Mouse (Mus musculus) stomach, postnatal 0 days (tissue): ENCODE measurements at regions not wholly inside any gene's neighbourhood (a gene's known extent, or its start where the extent isn't known, plus 50 kb on each side); places are given as distances from the start of the nearest gene placed in this dataset.

Source experiments
- CTCF ChIP-seq: IDR thresholded peaks from 2 replicates; pipeline ENCODE4 v1.5.1; 2016; ENCODE audit warnings: antibody characterized with exemption, low read depth, mild to moderate bottlenecking, moderate library complexity
- EP300 ChIP-seq: optimal IDR thresholded peaks from 2 replicates; pipeline ENCODE3; 2016; ENCODE audit warnings: antibody characterized with exemption

GRCm38 (mm10) chr3:159317471-159317870 is 177.8 kb upstream of the Depdc1a start:
- TF ChIP-seq CTCF (no peak), EP300 (no peak)
